Mouse (Mus musculus): ENCODE measurements around the gene 1110051M20Rik. TPM values are rescaled to one million over a fixed set of nuclear protein-coding genes. Genes with fewer than 3 reads are reported as not detected.

The 1110051M20Rik gene
- polyA plus RNA-seq, 1 experiment from 2014 or later = 79.8 TPM

GRCm38 (mm10) chr2:91441715-91442114 lies 2.8 kb downstream of the 1110051M20Rik start:
- Histone ChIP-seq H3K27ac (replicated peaks; ENCODE audit: low read depth, low read length) (no peak overlapping the region), H3K9ac (replicated peaks; ENCODE audit: low read length) (no peak overlapping the region), H3K4me1 (ENCODE audit: control insufficient read depth, insufficient read depth, low read length) (no peaks in the 10 kb centered on the region), H3K36me3 (replicated peaks; ENCODE audit: control insufficient read depth, insufficient read depth, low read depth, low read length) (no peaks in the 10 kb centered on the region), H3K4me3 (ENCODE audit: low read depth, low read length) (no peak overlapping the region), H3K9me3 (replicated peaks; ENCODE audit: control insufficient read depth, low read length) (no peaks in the 10 kb centered on the region), H3K4me2 (ENCODE audit: low read depth, low read length) (no peak overlapping the region), H3K27me3 (ENCODE audit: control insufficient read depth, insufficient read depth, low read length) (no peaks in the 10 kb centered on the region)
- DNase-seq (ENCODE audit: low spot score) = no peak
- 75% methylated on average over 2 of the region's 2 CpGs for WGBS
- no peak for ATAC-seq (replicated peaks; ENCODE audit: insufficient number of reproducible peaks, low FRiP score, low TSS enrichment, low read depth)

DNA sequence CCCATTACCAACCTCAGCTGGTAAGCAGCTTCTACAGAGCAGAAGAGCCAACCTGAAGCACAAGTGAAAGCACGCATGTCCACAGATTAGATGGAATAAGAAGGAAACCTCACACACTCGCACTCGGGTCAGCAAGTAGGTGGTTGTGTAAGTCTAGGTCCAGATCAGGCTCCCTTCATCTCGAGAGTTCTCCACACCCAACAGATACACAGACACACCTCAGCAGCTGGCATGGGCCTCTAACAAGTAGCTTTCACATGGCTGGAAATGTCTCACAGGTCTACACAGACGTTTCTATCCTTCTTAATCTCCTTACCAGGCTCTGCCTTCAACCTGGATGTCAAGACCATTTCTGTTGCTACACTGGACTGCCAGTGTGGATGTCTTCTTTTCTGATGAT lies 3.8 kb downstream of the 1110051M20Rik start:
- DNase-seq (ENCODE audit: low spot score) = no peak
- no peaks in the 10 kb centered on the region for H3K4me1 ChIP-seq (ENCODE audit: control insufficient read depth, insufficient read depth, low read length)
- no peak for ATAC-seq (replicated peaks; ENCODE audit: insufficient number of reproducible peaks, low FRiP score, low TSS enrichment, low read depth)
- no peaks in the 10 kb centered on the region for H3K36me3 ChIP-seq (replicated peaks; ENCODE audit: control insufficient read depth, insufficient read depth, low read depth, low read length)
- H3K27ac ChIP-seq (replicated peaks; ENCODE audit: low read depth, low read length) = no peak overlapping the region
- 86% methylated on average over 5 of the region's 5 CpGs for WGBS
- H3K4me3 ChIP-seq (ENCODE audit: low read depth, low read length) = no peak overlapping the region
- no peak overlapping the region for H3K9ac ChIP-seq (replicated peaks; ENCODE audit: low read length)
- no peak overlapping the region for H3K4me2 ChIP-seq (ENCODE audit: low read depth, low read length)
- H3K27me3 ChIP-seq (ENCODE audit: control insufficient read depth, insufficient read depth, low read length) = no peaks in the 10 kb centered on the region
- H3K9me3 ChIP-seq (replicated peaks; ENCODE audit: control insufficient read depth, low read length) = no peaks in the 10 kb centered on the region

- no peaks in the 10 kb centered on the region for H3K36me3 ChIP-seq (replicated peaks; ENCODE audit: control insufficient read depth, insufficient read depth, low read depth, low read length)
- no peak overlapping the region for H3K9ac ChIP-seq (replicated peaks; ENCODE audit: low read length)
- no peak overlapping the region for H3K4me3 ChIP-seq (ENCODE audit: low read depth, low read length)
- no peak for DNase-seq (ENCODE audit: low spot score)
- ATAC-seq (replicated peaks; ENCODE audit: insufficient number of reproducible peaks, low FRiP score, low TSS enrichment, low read depth) = no peak
- no peaks in the 10 kb centered on the region for H3K27me3 ChIP-seq (ENCODE audit: control insufficient read depth, insufficient read depth, low read length)
- no peaks in the 10 kb centered on the region for H3K9me3 ChIP-seq (replicated peaks; ENCODE audit: control insufficient read depth, low read length)
- H3K27ac ChIP-seq (replicated peaks; ENCODE audit: low read depth, low read length) = no peak overlapping the region
- 84% methylated on average over 1 of the region's 1 CpGs for WGBS
- H3K4me1 ChIP-seq (ENCODE audit: control insufficient read depth, insufficient read depth, low read length) = no peaks in the 10 kb centered on the region
- H3K4me2 ChIP-seq (ENCODE audit: low read depth, low read length) = no peak overlapping the region
Observed at GRCm38 (mm10) chr2:91439876-91440275, 4.6 kb downstream of the 1110051M20Rik start.

- no peak for ATAC-seq (replicated peaks; ENCODE audit: insufficient number of reproducible peaks, low FRiP score, low TSS enrichment, low read depth)
- 76% methylated on average over 10 of the region's 10 CpGs for WGBS
- no peak overlapping the region for H3K9ac ChIP-seq (replicated peaks; ENCODE audit: low read length)
Observed at GRCm38 (mm10) chr2:91439271-91439670, 5.2 kb downstream of the 1110051M20Rik start.

DNA sequence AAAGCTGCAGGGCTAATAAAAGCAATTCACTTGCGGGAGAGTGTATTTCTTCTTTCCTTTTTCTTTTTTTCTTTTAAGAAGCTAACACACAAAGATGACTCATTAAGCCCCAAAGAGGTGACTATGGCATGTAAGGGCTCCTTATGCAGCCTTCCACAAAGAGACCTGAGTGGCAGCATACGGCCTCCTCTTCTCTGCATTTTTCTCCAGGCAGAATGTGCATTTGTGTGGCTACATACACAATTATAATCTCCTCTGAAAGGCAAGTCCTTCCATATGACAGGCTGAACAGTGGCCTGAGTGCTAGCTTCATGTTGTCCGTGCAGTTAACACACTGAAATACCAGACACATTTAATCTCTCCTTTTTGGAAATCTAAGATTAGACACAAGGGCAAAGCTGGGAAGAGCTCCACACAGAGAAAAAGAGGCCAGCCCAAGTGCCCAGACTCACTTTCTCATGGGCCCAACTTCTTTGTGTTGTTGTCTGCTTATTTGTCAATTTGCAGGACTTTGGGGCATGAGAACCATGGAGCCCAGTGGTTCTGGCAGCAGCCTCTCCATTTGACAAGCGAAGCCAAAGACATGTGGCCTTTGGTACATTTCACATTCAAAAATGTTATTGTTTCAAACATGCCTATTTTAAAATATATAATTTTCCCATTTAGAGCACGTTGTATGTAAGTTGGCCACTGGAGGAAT lies 7.2 kb downstream of the 1110051M20Rik start:
- 81% methylated on average over 5 of the region's 5 CpGs for WGBS
- H3K9me3 ChIP-seq (replicated peaks; ENCODE audit: control insufficient read depth, low read length) = no peaks in the 10 kb centered on the region
- no peak for ATAC-seq (replicated peaks; ENCODE audit: insufficient number of reproducible peaks, low FRiP score, low TSS enrichment, low read depth)
- H3K36me3 ChIP-seq (replicated peaks; ENCODE audit: control insufficient read depth, insufficient read depth, low read depth, low read length) = no peaks in the 10 kb centered on the region
- no peaks in the 10 kb centered on the region for H3K27me3 ChIP-seq (ENCODE audit: control insufficient read depth, insufficient read depth, low read length)
- H3K27ac ChIP-seq (replicated peaks; ENCODE audit: low read depth, low read length) = no peak overlapping the region
- no peak overlapping the region for H3K4me3 ChIP-seq (ENCODE audit: low read depth, low read length)
- no peak overlapping the region for H3K9ac ChIP-seq (replicated peaks; ENCODE audit: low read length)
- H3K4me1 ChIP-seq (ENCODE audit: control insufficient read depth, insufficient read depth, low read length) = no peaks in the 10 kb centered on the region
- H3K4me2 ChIP-seq (ENCODE audit: low read depth, low read length) = no peak overlapping the region
- no peak for DNase-seq (ENCODE audit: low spot score)

More at GRCm38 (mm10) chr2:91439271-91439670, 5.2 kb downstream of the 1110051M20Rik start:
- no peak for DNase-seq (ENCODE audit: low spot score)
- H3K4me2 ChIP-seq (ENCODE audit: low read depth, low read length) = no peak overlapping the region
- no peaks in the 10 kb centered on the region for H3K27me3 ChIP-seq (ENCODE audit: control insufficient read depth, insufficient read depth, low read length)
- no peaks in the 10 kb centered on the region for H3K4me1 ChIP-seq (ENCODE audit: control insufficient read depth, insufficient read depth, low read length)
- H3K36me3 ChIP-seq (replicated peaks; ENCODE audit: control insufficient read depth, insufficient read depth, low read depth, low read length) = no peaks in the 10 kb centered on the region
- H3K27ac ChIP-seq (replicated peaks; ENCODE audit: low read depth, low read length) = no peak overlapping the region
- H3K9me3 ChIP-seq (replicated peaks; ENCODE audit: control insufficient read depth, low read length) = no peaks in the 10 kb centered on the region
- H3K4me3 ChIP-seq (ENCODE audit: low read depth, low read length) = no peak overlapping the region

- Histone ChIP-seq H3K9ac (replicated peaks; ENCODE audit: low read length) (no peak overlapping the region), H3K4me2 (ENCODE audit: low read depth, low read length) (no peak overlapping the region), H3K27ac (replicated peaks; ENCODE audit: low read depth, low read length) (no peak overlapping the region), H3K9me3 (replicated peaks; ENCODE audit: control insufficient read depth, low read length) (no peaks in the 10 kb centered on the region), H3K36me3 (replicated peaks; ENCODE audit: control insufficient read depth, insufficient read depth, low read depth, low read length) (no peaks in the 10 kb centered on the region), H3K4me1 (ENCODE audit: control insufficient read depth, insufficient read depth, low read length) (no peaks in the 10 kb centered on the region), H3K4me3 (ENCODE audit: low read depth, low read length) (no peak overlapping the region), H3K27me3 (ENCODE audit: control insufficient read depth, insufficient read depth, low read length) (no peaks in the 10 kb centered on the region)
- DNase-seq (ENCODE audit: low spot score) (no peak), ATAC-seq (replicated peaks; ENCODE audit: insufficient number of reproducible peaks, low FRiP score, low TSS enrichment, low read depth) (no peak)
- 87% methylated on average over 8 of the region's 8 CpGs for WGBS
Observed at GRCm38 (mm10) chr2:91436713-91437112, 7.8 kb downstream of the 1110051M20Rik start.

GRCm38 (mm10) chr2:91430600-91430919 lies 13.9 kb downstream of the 1110051M20Rik start:
- no peaks in the 10 kb centered on the region for H3K36me3 ChIP-seq (replicated peaks; ENCODE audit: control insufficient read depth, insufficient read depth, low read depth, low read length)
- no peak overlapping the region for H3K27ac ChIP-seq (replicated peaks; ENCODE audit: low read depth, low read length)
- peak; percentile 52; the same call in 1 of the 2 replicates for ATAC-seq (replicated peaks; ENCODE audit: insufficient number of reproducible peaks, low FRiP score, low TSS enrichment, low read depth)
- no peak overlapping the region for H3K4me2 ChIP-seq (ENCODE audit: low read depth, low read length)
- peak; percentile 16 for DNase-seq (ENCODE audit: low spot score)
- WGBS = 44% methylated on average over 6 of the region's 6 CpGs
- no peak overlapping the region for H3K4me3 ChIP-seq (ENCODE audit: low read depth, low read length)
- no peak overlapping the region for H3K9ac ChIP-seq (replicated peaks; ENCODE audit: low read length)
- H3K27me3 ChIP-seq (ENCODE audit: control insufficient read depth, insufficient read depth, low read length) = no peaks in the 10 kb centered on the region
- H3K4me1 ChIP-seq (ENCODE audit: control insufficient read depth, insufficient read depth, low read length) = no peaks in the 10 kb centered on the region
- H3K9me3 ChIP-seq (replicated peaks; ENCODE audit: control insufficient read depth, low read length) = no peaks in the 10 kb centered on the region

- H3K9me3 ChIP-seq (replicated peaks; ENCODE audit: control insufficient read depth, low read length) = no peaks in the 10 kb centered on the region
- no peaks in the 10 kb centered on the region for H3K27me3 ChIP-seq (ENCODE audit: control insufficient read depth, insufficient read depth, low read length)
- H3K36me3 ChIP-seq (replicated peaks; ENCODE audit: control insufficient read depth, insufficient read depth, low read depth, low read length) = no peaks in the 10 kb centered on the region
- DNase-seq (ENCODE audit: low spot score) (no peak), ATAC-seq (replicated peaks; ENCODE audit: insufficient number of reproducible peaks, low FRiP score, low TSS enrichment, low read depth) (no peak)
- H3K9ac ChIP-seq (replicated peaks; ENCODE audit: low read length) = no peak overlapping the region
- no peak overlapping the region for H3K4me3 ChIP-seq (ENCODE audit: low read depth, low read length)
- no peak overlapping the region for H3K27ac ChIP-seq (replicated peaks; ENCODE audit: low read depth, low read length)
- no peak overlapping the region for H3K4me2 ChIP-seq (ENCODE audit: low read depth, low read length)
- 27% methylated on average over 9 of the region's 9 CpGs for WGBS
- no peaks in the 10 kb centered on the region for H3K4me1 ChIP-seq (ENCODE audit: control insufficient read depth, insufficient read depth, low read length)
Observed at GRCm38 (mm10) chr2:91429915-91430599, 14.4 kb downstream of the 1110051M20Rik start.
